ENCODE assay signal across 15 mouse cellular contexts in genomic region chr2:31490556-31490955, GRCm38 (mm10).
"Had no signal": no experiment of that assay in that cellular context is flagged by ENCODE, and none has a peak within 500 bp of the region (broad histone marks: within the 10 kb centered on the region; RNA-seq: fewer than 3 reads in every experiment).

No protein-coding gene starts in this region.

- H3K27ac ChIP-seq: liver, embryonic 15.5 days; midbrain, embryonic 10.5 days; neural tube, embryonic 12.5 days; stomach, embryonic 15.5 days; stomach, postnatal 0 days had no signal

- H3K36me3 ChIP-seq: midbrain, embryonic 10.5 days; neural tube, embryonic 12.5 days; stomach, embryonic 15.5 days had no signal

- H3K4me3 ChIP-seq: liver, embryonic 15.5 days; midbrain, embryonic 10.5 days; neural tube, embryonic 12.5 days; stomach, embryonic 15.5 days had no signal

- ATAC-seq: midbrain, embryonic 16.5 days had no signal

- H3K4me2 ChIP-seq: liver, embryonic 15.5 days; lung, embryonic 14.5 days; neural tube, embryonic 12.5 days; stomach, embryonic 15.5 days had no signal

- H3K9ac ChIP-seq: liver, embryonic 15.5 days; lung, embryonic 14.5 days; neural tube, embryonic 12.5 days; stomach, embryonic 15.5 days had no signal

- H3K4me1 ChIP-seq: liver, embryonic 15.5 days; stomach, embryonic 15.5 days had no signal

- H3K27me3 ChIP-seq: liver, embryonic 15.5 days; stomach, embryonic 15.5 days had no signal

- DNase-seq: lung, adult 18-20 months; lung, embryonic 14.5 days; lung, postnatal 10 days; lung, postnatal 4 days; midbrain, embryonic 14.5 days; right cerebral cortex, postnatal 14 days; thymus, adult 2 months; thymus, postnatal 25 days; thymus, postnatal 4 days had no signal

- H3K9me3 ChIP-seq: liver, embryonic 15.5 days; neural tube, embryonic 12.5 days; stomach, embryonic 15.5 days had no signal
